Mouse (Mus musculus): ENCODE measurements around the gene Cdc7. TPM values are rescaled to one million over a fixed set of nuclear protein-coding genes. Genes with fewer than 3 reads are reported as not detected.

The Cdc7 gene
- 38.7 and 38.9 TPM in 2 replicates for polyA plus RNA-seq (2015; fragmentation: Nextera tagmentation; extraction: Ambion mirVana)

GRCm38 (mm10) chr5:106963584-106964512, at the start of gene Cdc7:
Gene Cdc7 (plus strand): TSS chr5:106964322.
- Histone ChIP-seq H3K27me3 (no peaks in the 10 kb centered on the region), H3K9me3 (no peaks in the 10 kb centered on the region), H3K36me3 (no peaks in the 10 kb centered on the region), H3K27ac (peak within 1 kb of the TSS; percentile 78), H3K9ac (peak within 1 kb of the TSS; percentile 80), H3K4me3 (peak within 1 kb of the TSS; percentile 86), H3K4me2 (peak within 1 kb of the TSS; percentile 93), H3K4me1 (peaks cover 9% of the 10 kb centered on the region; the same call in 1 of the 2 replicates)
- peak; percentile 82 for ATAC-seq (ENCODE audit: insufficient number of reproducible peaks, low FRiP score, low TSS enrichment, low read depth)
- WGBS: 6% methylated on average over 54 of the region's 54 CpGs

- Histone ChIP-seq H3K4me2 (no peak overlapping the region), H3K27ac (no peak overlapping the region), H3K4me1 (no peaks in the 10 kb centered on the region), H3K9ac (no peak overlapping the region), H3K36me3 (no peaks in the 10 kb centered on the region), H3K9me3 (no peaks in the 10 kb centered on the region), H3K27me3 (no peaks in the 10 kb centered on the region), H3K4me3 (no peak overlapping the region)
- ATAC-seq (ENCODE audit: insufficient number of reproducible peaks, low FRiP score, low TSS enrichment, low read depth): no peak
These were observed 44.8 kb upstream of the Cdc7 start for GRCm38 (mm10) chr5:106919315-106919714.

GRCm38 (mm10) chr5:106925488-106926368, 38.4 kb upstream of the Cdc7 start, which contains the start of gene Hfm1:
Gene Hfm1 (minus strand): TSS chr5:106926321.
- no peaks in the 10 kb centered on the region for H3K27me3 ChIP-seq
- peak within 1 kb of the TSS; percentile 57 for H3K4me3 ChIP-seq
- peaks cover 13% of the 10 kb centered on the region; the same call in 1 of the 2 replicates for H3K4me1 ChIP-seq
- H3K4me2 ChIP-seq: peak within 1 kb of the TSS; percentile 77
- ATAC-seq (ENCODE audit: insufficient number of reproducible peaks, low FRiP score, low TSS enrichment, low read depth): peak; percentile 67; the same call in 1 of the 2 replicates
- WGBS: 1% methylated on average over 65 of the region's 76 CpGs
- no peak within 1 kb of the TSS for H3K27ac ChIP-seq
- peak within 1 kb of the TSS; percentile 39 for H3K9ac ChIP-seq
- no peaks in the 10 kb centered on the region for H3K36me3 ChIP-seq
- H3K9me3 ChIP-seq: no peaks in the 10 kb centered on the region

GRCm38 (mm10) chr5:106926369-106926686, 37.8 kb upstream of the Cdc7 start:
- Histone ChIP-seq H3K27me3 (no peaks in the 10 kb centered on the region), H3K4me2 (peak overlapping the region; percentile 77), H3K9me3 (no peaks in the 10 kb centered on the region; the same call in 1 of the 2 replicates), H3K27ac (no peak overlapping the region), H3K4me1 (peaks cover 13% of the 10 kb centered on the region; the same call in 1 of the 2 replicates), H3K36me3 (no peaks in the 10 kb centered on the region), H3K4me3 (peak overlapping the region; percentile 57), H3K9ac (peak overlapping the region; percentile 39; the same call in 1 of the 2 replicates)
- 29% methylated on average over 4 of the region's 4 CpGs for WGBS
- no peak for ATAC-seq (ENCODE audit: insufficient number of reproducible peaks, low FRiP score, low TSS enrichment, low read depth)

- no peak overlapping the region for H3K4me2 ChIP-seq
- H3K36me3 ChIP-seq: no peaks in the 10 kb centered on the region
- H3K27me3 ChIP-seq: no peaks in the 10 kb centered on the region
- ATAC-seq (ENCODE audit: insufficient number of reproducible peaks, low FRiP score, low TSS enrichment, low read depth): no peak
- H3K4me3 ChIP-seq: no peak overlapping the region
- 74% methylated on average over 4 of the region's 4 CpGs for WGBS
- no peak overlapping the region for H3K27ac ChIP-seq
- H3K9me3 ChIP-seq: no peaks in the 10 kb centered on the region; the same call in 1 of the 2 replicates
- H3K4me1 ChIP-seq: peaks cover 13% of the 10 kb centered on the region; the same call in 1 of the 2 replicates
- H3K9ac ChIP-seq: no peak overlapping the region
These were observed 36.1 kb upstream of the Cdc7 start for GRCm38 (mm10) chr5:106927996-106928395.

- Histone ChIP-seq H3K27ac (no peak overlapping the region), H3K4me1 (no peaks in the 10 kb centered on the region), H3K9ac (no peak overlapping the region), H3K4me2 (no peak overlapping the region), H3K9me3 (no peaks in the 10 kb centered on the region), H3K27me3 (no peaks in the 10 kb centered on the region), H3K4me3 (no peak overlapping the region), H3K36me3 (no peaks in the 10 kb centered on the region)
- ATAC-seq (ENCODE audit: insufficient number of reproducible peaks, low FRiP score, low TSS enrichment, low read depth): no peak
- WGBS: 70% methylated on average over 4 of the region's 4 CpGs
These were observed 17.8 kb upstream of the Cdc7 start for GRCm38 (mm10) chr5:106946342-106946741.

GRCm38 (mm10) chr5:106948683-106949082, 15.4 kb upstream of the Cdc7 start:
- H3K9me3 ChIP-seq: no peaks in the 10 kb centered on the region
- H3K4me1 ChIP-seq: no peaks in the 10 kb centered on the region
- H3K9ac ChIP-seq: no peak overlapping the region
- H3K27ac ChIP-seq: no peak overlapping the region
- H3K4me2 ChIP-seq: no peak overlapping the region
- WGBS: 90% methylated on average over 6 of the region's 6 CpGs
- no peaks in the 10 kb centered on the region for H3K27me3 ChIP-seq
- H3K36me3 ChIP-seq: no peaks in the 10 kb centered on the region
- no peak for ATAC-seq (ENCODE audit: insufficient number of reproducible peaks, low FRiP score, low TSS enrichment, low read depth)
- no peak overlapping the region for H3K4me3 ChIP-seq

- Histone ChIP-seq H3K4me1 (no peaks in the 10 kb centered on the region), H3K9me3 (no peaks in the 10 kb centered on the region), H3K36me3 (no peaks in the 10 kb centered on the region), H3K4me2 (no peak overlapping the region), H3K4me3 (no peak overlapping the region), H3K9ac (no peak overlapping the region), H3K27me3 (no peaks in the 10 kb centered on the region), H3K27ac (no peak overlapping the region)
- no peak for ATAC-seq (ENCODE audit: insufficient number of reproducible peaks, low FRiP score, low TSS enrichment, low read depth)
- WGBS: 68% methylated on average over 3 of the region's 3 CpGs
These were observed 7.7 kb upstream of the Cdc7 start for GRCm38 (mm10) chr5:106956467-106956866.

- Histone ChIP-seq H3K27me3 (no peaks in the 10 kb centered on the region), H3K36me3 (no peaks in the 10 kb centered on the region), H3K4me1 (peaks cover 3% of the 10 kb centered on the region; the same call in 1 of the 2 replicates), H3K9ac (no peak overlapping the region), H3K9me3 (no peaks in the 10 kb centered on the region), H3K4me3 (no peak overlapping the region), H3K27ac (no peak overlapping the region), H3K4me2 (no peak overlapping the region)
- 87% methylated on average over 3 of the region's 3 CpGs for WGBS
- ATAC-seq (ENCODE audit: insufficient number of reproducible peaks, low FRiP score, low TSS enrichment, low read depth): no peak
These were observed 5.1 kb upstream of the Cdc7 start for GRCm38 (mm10) chr5:106959031-106959430.

GRCm38 (mm10) chr5:106960451-106960850, 3.7 kb upstream of the Cdc7 start:
- H3K36me3 ChIP-seq: no peaks in the 10 kb centered on the region
- no peak for ATAC-seq (ENCODE audit: insufficient number of reproducible peaks, low FRiP score, low TSS enrichment, low read depth)
- H3K27ac ChIP-seq: no peak overlapping the region
- 78% methylated on average over 2 of the region's 2 CpGs for WGBS
- no peak overlapping the region for H3K4me2 ChIP-seq
- H3K27me3 ChIP-seq: no peaks in the 10 kb centered on the region
- peaks cover 9% of the 10 kb centered on the region; the same call in 1 of the 2 replicates for H3K4me1 ChIP-seq
- H3K4me3 ChIP-seq: no peak overlapping the region
- no peak overlapping the region for H3K9ac ChIP-seq
- no peaks in the 10 kb centered on the region for H3K9me3 ChIP-seq

GRCm38 (mm10) chr5:106964513-106965014, 442 bp downstream of the Cdc7 start:
- WGBS: under 1% methylated on average over 41 of the region's 41 CpGs
- peak overlapping the region; percentile 80 for H3K9ac ChIP-seq
- H3K4me1 ChIP-seq: peaks cover 9% of the 10 kb centered on the region; the same call in 1 of the 2 replicates
- H3K27ac ChIP-seq: peak overlapping the region; percentile 76
- H3K4me2 ChIP-seq: peak overlapping the region; percentile 93
- H3K4me3 ChIP-seq: peak overlapping the region; percentile 86
- H3K9me3 ChIP-seq: no peaks in the 10 kb centered on the region
- H3K36me3 ChIP-seq: peaks cover 7% of the 10 kb centered on the region
- no peaks in the 10 kb centered on the region for H3K27me3 ChIP-seq
- ATAC-seq (ENCODE audit: insufficient number of reproducible peaks, low FRiP score, low TSS enrichment, low read depth): peak; percentile 77
